Mouse (Mus musculus) c-Kit-positive CD71-negative TER-119-negative erythroid progenitor cells, embryonic 14.5 days (primary cell): Measurements from ENCODE around the gene Rara.
"Not testable (repeated sequence)": the region's sequence is repeated elsewhere in the genome, so short reads cannot be mapped to it uniquely, and the experiment has no call there.

Experiments used
- DNase-seq: peaks from one replicate; pipeline ENCODE4 v3.0.0-alpha.2; 2013; ENCODE audit warnings: low read depth

Gene Rara

GRCm38 (mm10) chr11:98927438-98928076 lies at the start of gene Rara:
Rara (plus strand) TSS chr11:98927818.
- no peak for DNase-seq

GRCm38 (mm10) chr11:98887703-98888102 lies 39.9 kb upstream of the Rara start:
- DNase-seq: no peak

GRCm38 (mm10) chr11:98889077-98889476 lies 38.5 kb upstream of the Rara start:
- DNase-seq: no peak

GRCm38 (mm10) chr11:98889977-98890376 lies 37.6 kb upstream of the Rara start:
- no peak for DNase-seq

- no peak for DNase-seq
Observed at GRCm38 (mm10) chr11:98892426-98892825, 35.2 kb upstream of the Rara start.

- DNase-seq: no peak
Observed at GRCm38 (mm10) chr11:98900529-98901125, 27.0 kb upstream of the Rara start.

GRCm38 (mm10) chr11:98902621-98903245 lies 24.9 kb upstream of the Rara start:
- no peak for DNase-seq

- DNase-seq: no peak
Observed at GRCm38 (mm10) chr11:98904577-98904976, 23.0 kb upstream of the Rara start.

- DNase-seq: no peak
Observed at GRCm38 (mm10) chr11:98905033-98905432, 22.6 kb upstream of the Rara start.

GRCm38 (mm10) chr11:98905583-98905982 lies 22.0 kb upstream of the Rara start:
- DNase-seq: no peak

- DNase-seq: no peak
Observed at GRCm38 (mm10) chr11:98907063-98907436, 20.6 kb upstream of the Rara start.

- peak; percentile 100 for DNase-seq
Observed at GRCm38 (mm10) chr11:98907437-98908173, 20.0 kb upstream of the Rara start, which contains the start of gene Cdc6. Cdc6 (plus strand) TSS chr11:98907801.

- no peak for DNase-seq
Observed at GRCm38 (mm10) chr11:98909654-98910053, 18.0 kb upstream of the Rara start.

- DNase-seq: no peak
Observed at GRCm38 (mm10) chr11:98910415-98910814, 17.2 kb upstream of the Rara start.

GRCm38 (mm10) chr11:98911498-98911897 lies 16.1 kb upstream of the Rara start:
- DNase-seq: no peak

- no peak for DNase-seq
Observed at GRCm38 (mm10) chr11:98914196-98914595, 13.4 kb upstream of the Rara start.

GRCm38 (mm10) chr11:98916376-98916775 lies 11.2 kb upstream of the Rara start:
- not testable (repeated sequence) for DNase-seq

- DNase-seq: no peak
Observed at GRCm38 (mm10) chr11:98917428-98918005, 10.1 kb upstream of the Rara start.

GRCm38 (mm10) chr11:98918231-98918630 lies 9.4 kb upstream of the Rara start:
- no peak for DNase-seq

- DNase-seq: no peak
Observed at GRCm38 (mm10) chr11:98919009-98919408, 8.6 kb upstream of the Rara start.

GRCm38 (mm10) chr11:98921813-98922212 lies 5.8 kb upstream of the Rara start:
- not testable (repeated sequence) for DNase-seq

GRCm38 (mm10) chr11:98922307-98922706 lies 5.3 kb upstream of the Rara start:
- DNase-seq: not testable (repeated sequence)
